Mouse (Mus musculus) stomach, embryonic 14.5 days (tissue): ENCODE data around the gene Ftcd. TPM values are rescaled to one million over a fixed set of nuclear protein-coding genes. Genes with fewer than 3 reads are reported as not detected.

Experiments
- polyA plus RNA-seq: library from polyadenylated mRNA; unstranded; fragments of >200 nt; fragmentation: Nextera tagmentation; extraction: Ambion mirVana; gene quantifications from 2 replicates; pipeline ENCODE4 v1.2.1, GENCODE M21; 2014

Gene Ftcd
- polyA plus RNA-seq, 1 experiment from 2014 or later: not detected

Other genes starting within 250 kb of the Ftcd start
- 7.8 TPM in 2 replicates for gene Dip2a, start 230.4 kb upstream of the Ftcd start, polyA plus RNA-seq
- gene AC141477.1, start 135.2 kb upstream of the Ftcd start, polyA plus RNA-seq: not detected in 2 replicates
- gene Pcnt, start 132.9 kb upstream of the Ftcd start, polyA plus RNA-seq: 18.9 and 20.1 TPM in 2 replicates
- not detected in 2 replicates for gene 2610028H24Rik, start 126.6 kb upstream of the Ftcd start, polyA plus RNA-seq
- 64.6 and 68.5 TPM in 2 replicates for gene Mcm3ap, start 106.7 kb upstream of the Ftcd start, polyA plus RNA-seq
- gene Ybey, start 106.5 kb upstream of the Ftcd start, polyA plus RNA-seq: 5.6 and 5.8 TPM in 2 replicates
- 35.0 and 41.4 TPM in 2 replicates for gene Lss, start 44.1 kb upstream of the Ftcd start, polyA plus RNA-seq
- gene Spatc1l, start 13.4 kb upstream of the Ftcd start, polyA plus RNA-seq: 0.23 TPM in 1 of 2 replicates, not detected in the other
- gene Col6a2, start 48.0 kb downstream of the Ftcd start, polyA plus RNA-seq: 148 and 176 TPM in 2 replicates
- gene Col6a1, start 150.5 kb downstream of the Ftcd start, polyA plus RNA-seq: 275 and 292 TPM in 2 replicates